Mouse (Mus musculus): ENCODE data around the gene Ccdc6.

Ccdc6 gene

GRCm38 (mm10) chr10:70132714-70133113 lies 35.8 kb downstream of the Ccdc6 start:
- DNase-seq (ENCODE audit: low read depth, low spot score): no peak

GRCm38 (mm10) chr10:70133188-70133587 lies 36.3 kb downstream of the Ccdc6 start:
- DNase-seq (ENCODE audit: low read depth, low spot score): no peak

GRCm38 (mm10) chr10:70135680-70136079 lies 38.8 kb downstream of the Ccdc6 start:
- DNase-seq (ENCODE audit: low read depth, low spot score): no peak

DNA sequence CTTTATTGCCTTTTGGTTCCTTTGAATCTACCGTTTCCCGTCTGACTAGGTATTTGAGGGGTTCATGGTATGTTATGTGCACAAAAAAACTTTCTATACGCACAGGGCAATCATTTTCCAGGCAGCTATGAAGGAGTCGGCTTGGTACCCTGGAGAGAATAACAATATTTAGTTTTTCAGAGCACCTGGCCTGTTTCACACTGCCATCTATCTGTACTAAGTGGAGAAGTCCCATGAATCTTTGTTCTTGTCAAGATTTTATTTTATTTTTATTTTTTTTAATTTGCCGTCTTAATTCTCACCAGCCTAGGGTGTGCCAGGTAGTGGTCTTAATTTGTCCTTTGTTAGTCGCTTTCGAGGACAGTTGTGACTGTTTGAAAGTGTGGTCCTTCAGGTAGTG lies 40.7 kb downstream of the Ccdc6 start:
- DNase-seq (ENCODE audit: low read depth, low spot score): no peak

- no peak for DNase-seq (ENCODE audit: low read depth, low spot score)
These were observed 41.2 kb downstream of the Ccdc6 start for GRCm38 (mm10) chr10:70138150-70138549.

DNA sequence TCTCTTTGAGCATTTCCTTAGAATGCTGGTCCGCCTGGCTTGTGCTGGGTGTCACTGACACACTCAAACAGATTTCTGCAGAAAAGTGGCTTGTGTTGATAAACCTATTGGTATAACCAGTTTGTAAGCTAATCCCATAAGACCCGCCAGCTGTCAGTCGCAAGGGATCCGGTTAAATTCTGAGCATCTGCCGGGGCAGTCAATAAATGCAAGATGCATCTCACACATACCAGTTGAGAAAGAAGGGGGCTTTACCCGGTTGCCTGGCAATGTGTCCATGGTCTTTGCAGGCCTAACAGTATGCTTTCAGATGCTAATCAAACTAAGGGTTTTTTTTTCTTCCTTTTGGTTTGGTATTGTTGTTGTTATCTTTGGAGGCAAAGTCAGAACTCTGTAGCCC lies 42.4 kb downstream of the Ccdc6 start:
- DNase-seq (ENCODE audit: low read depth, low spot score): no peak

GRCm38 (mm10) chr10:70140414-70140813 lies 43.5 kb downstream of the Ccdc6 start:
- no peak for DNase-seq (ENCODE audit: low read depth, low spot score)

DNA sequence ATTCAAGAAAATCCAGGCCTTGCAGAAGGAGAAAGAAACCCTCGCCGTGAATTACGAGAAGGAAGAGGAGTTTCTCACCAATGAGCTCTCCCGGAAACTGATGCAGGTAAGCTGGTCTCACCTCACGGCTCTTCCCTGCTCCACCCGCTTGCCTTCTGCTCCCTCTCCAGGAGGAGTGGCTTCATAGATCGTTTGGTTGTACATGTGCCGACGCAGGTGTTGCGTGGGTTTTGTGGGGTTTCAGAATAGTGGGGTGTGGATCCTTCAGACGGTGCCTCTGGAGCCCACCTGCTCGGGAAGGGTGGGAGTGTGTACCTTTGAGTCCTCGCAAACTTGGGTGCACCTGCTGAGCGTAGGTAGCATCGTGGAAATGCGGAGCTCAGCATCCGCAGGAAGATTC lies 45.7 kb downstream of the Ccdc6 start:
- DNase-seq (ENCODE audit: low read depth, low spot score): no peak

DNA sequence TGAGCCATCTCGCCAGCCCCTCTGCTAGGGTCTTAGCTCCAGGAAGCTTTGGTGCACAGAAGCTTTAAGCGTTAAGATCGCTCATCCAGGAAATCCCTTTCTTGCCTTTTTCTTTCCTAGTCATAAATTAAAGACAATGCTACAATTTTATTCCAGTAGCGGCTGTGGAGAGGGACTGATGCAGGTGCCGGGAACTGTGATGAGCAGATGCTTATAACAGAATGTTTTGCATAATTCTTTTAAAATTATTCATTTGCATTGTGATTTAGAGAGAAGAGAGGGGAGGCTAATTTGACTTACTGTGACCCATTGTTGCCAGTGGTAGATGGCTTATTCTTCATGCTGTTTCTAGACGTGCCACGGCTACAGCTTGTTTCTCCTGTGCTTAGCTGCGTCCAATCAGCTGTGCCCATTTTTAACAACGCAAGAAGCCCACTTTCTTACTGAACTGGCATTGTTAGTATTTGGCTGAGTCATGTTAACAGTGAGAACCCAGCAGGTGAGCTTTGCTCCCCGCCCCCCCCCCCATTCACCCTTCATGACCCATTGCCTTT lies 47.2 kb downstream of the Ccdc6 start:
- no peak for DNase-seq (ENCODE audit: low read depth, low spot score)

DNA sequence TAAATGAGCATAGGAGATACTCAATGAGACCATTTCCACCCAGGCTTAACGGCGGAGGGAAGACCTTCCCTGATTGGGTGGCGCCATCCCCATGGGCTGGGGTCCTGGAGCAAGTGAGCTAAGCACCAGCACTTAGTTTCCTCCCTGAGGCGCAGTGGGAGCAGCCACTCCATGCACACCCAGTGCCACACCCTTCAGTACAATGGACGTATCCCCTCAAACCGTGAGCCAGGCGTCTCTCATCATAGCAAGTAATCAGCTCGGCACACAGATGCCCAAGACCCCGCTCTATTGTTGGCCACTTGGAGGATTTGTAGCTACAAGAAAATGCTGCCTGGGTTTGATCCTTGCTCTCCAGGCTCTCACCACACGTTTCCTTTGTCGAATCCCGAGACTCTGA lies 49.0 kb downstream of the Ccdc6 start:
- DNase-seq (ENCODE audit: low read depth, low spot score): no peak

DNA sequence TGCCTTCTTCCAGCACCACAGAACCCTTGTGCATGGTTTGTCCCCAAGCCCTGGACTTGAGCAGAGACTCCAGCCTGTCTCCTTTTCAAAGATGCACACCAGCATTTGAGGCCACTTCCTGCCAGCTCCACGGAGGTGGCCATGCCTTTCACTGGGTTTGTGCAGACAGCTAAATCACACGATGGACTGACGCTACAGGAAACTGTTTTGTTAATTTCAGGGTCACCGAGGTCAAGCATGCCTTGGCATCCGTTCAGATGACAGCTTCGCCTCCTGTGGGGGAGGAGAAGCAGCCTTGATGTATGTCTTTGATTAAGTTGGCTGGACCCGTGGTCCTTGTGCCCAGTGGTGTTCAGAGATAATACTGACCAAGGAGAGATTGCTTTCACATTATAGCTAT lies 52.2 kb downstream of the Ccdc6 start:
- no peak for DNase-seq (ENCODE audit: low read depth, low spot score)

GRCm38 (mm10) chr10:70150301-70150700 lies 53.4 kb downstream of the Ccdc6 start:
- no peak for DNase-seq (ENCODE audit: low read depth, low spot score)

DNA sequence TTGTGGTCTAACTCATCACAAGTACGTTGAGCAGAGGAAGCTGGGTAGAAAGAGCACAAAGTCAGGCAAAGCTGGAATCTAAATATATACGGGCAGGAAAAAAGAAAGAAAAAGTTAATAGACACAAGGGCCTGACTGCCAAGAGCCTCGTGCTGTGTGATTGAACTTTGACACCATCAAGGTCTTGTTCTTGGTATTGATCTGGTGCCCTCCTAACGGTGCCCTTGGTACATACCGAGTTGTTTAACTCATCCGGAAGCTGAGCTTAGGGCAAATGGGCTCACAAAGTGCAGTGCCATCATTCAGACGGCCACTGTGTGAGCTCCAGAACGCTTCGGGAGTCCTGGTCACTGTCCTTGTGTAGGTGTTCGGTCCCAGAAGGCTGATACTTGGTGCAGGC lies 54.2 kb downstream of the Ccdc6 start:
- no peak for DNase-seq (ENCODE audit: low read depth, low spot score)

GRCm38 (mm10) chr10:70152190-70152743 lies 55.3 kb downstream of the Ccdc6 start:
- DNase-seq (ENCODE audit: low read depth, low spot score): no peak

GRCm38 (mm10) chr10:70153810-70154209 lies 56.9 kb downstream of the Ccdc6 start:
- no peak for DNase-seq (ENCODE audit: low read depth, low spot score)

GRCm38 (mm10) chr10:70156431-70157165 lies 59.7 kb downstream of the Ccdc6 start:
- no peak for DNase-seq (ENCODE audit: low read depth, low spot score)

DNA sequence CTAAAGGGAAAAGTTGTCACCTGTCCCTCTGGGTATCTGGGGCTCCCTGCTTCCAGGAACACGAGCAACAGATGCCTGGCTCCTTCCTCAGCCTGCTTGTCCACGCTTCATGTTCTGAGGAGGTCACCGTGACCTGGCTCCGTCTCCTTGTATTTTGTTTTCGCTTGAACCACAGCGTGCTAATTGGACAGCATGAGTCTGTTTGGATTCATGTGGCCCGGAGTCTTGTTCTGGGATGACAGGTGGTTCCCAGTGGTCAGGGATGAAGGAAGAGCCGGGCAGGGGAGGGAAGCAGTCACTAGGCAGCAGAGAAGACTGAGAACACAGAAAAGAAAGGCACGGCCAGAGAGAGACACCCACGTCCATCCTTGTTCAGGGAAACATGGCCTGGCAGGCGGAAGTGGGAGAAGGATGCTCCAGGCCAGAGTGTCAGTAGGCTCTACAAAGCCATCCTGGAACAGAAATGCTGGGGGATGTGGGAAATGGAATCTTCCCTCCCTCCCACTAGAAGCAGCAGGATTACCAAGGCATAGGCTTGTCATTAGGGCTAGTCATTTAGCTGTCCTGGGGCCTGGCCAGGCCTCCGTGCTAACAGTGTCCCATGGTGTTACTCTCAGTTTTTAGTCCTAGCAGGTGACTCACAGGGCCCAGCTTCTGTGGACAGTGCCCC lies 62.9 kb downstream of the Ccdc6 start:
- DNase-seq (ENCODE audit: low read depth, low spot score): no peak

- DNase-seq (ENCODE audit: low read depth, low spot score): no peak
These were observed 63.9 kb downstream of the Ccdc6 start for GRCm38 (mm10) chr10:70160811-70161210.

DNA sequence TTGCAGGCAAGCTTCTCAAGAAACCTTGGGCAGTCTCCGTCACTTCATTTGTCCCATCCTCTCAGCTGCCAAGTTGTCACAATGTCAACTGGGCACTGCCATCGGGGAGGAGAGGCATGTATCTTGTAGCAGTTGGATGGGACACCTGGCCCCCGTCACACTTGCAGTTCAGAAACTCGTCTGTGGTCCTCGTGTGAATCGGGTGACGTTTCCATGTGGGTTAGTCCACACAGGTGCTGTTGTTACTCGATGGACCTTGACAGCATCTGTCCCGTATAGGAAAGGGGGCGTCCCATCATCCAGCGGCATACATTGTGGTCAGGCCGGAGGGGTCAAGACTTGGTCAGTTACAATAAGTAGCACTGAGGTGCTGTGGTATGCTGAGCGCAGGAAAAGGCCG lies 64.6 kb downstream of the Ccdc6 start:
- no peak for DNase-seq (ENCODE audit: low read depth, low spot score)

DNA sequence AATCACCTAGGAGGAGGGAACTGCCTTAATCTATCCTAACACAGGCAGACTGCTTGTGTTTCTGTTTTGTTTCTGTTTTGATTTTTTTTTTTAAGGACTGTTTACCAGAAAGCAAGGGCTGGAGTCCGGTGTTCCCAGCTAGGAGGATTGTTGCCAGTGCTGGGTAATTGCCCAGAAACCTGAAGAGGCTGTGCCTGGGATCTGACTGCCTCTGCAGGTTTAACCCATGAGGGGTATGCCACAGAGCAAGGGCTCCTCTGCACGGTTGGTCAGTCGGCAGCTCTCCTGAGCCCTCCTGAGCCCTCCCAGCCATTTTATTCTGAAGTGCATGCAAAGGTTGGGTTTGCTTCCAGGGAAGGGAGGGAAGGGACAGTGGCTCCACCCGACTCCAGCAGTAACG lies 66.8 kb downstream of the Ccdc6 start:
- DNase-seq (ENCODE audit: low read depth, low spot score): no peak

DNA sequence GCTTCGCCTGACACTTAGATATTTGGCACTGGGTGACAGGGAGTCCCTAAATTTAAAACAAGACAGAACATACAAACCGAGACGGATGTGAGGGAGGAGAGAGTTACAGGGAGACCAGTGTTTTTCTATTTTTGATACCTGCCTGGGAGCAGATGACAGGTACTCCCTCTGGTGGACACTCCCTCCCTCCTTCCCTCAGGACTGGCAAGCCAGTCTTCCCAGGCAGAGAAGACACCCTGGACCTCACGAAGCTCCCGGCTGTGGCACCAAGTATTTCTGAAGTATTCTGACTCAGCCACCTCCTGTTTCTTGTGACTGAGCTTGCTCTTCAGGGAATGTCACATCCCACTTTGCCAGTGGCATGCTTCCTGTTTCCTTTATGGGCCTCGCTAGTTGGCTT lies 69.0 kb downstream of the Ccdc6 start:
- DNase-seq (ENCODE audit: low read depth, low spot score): no peak

- no peak for DNase-seq (ENCODE audit: low read depth, low spot score)
These were observed 69.5 kb downstream of the Ccdc6 start for GRCm38 (mm10) chr10:70166427-70166826.

DNA sequence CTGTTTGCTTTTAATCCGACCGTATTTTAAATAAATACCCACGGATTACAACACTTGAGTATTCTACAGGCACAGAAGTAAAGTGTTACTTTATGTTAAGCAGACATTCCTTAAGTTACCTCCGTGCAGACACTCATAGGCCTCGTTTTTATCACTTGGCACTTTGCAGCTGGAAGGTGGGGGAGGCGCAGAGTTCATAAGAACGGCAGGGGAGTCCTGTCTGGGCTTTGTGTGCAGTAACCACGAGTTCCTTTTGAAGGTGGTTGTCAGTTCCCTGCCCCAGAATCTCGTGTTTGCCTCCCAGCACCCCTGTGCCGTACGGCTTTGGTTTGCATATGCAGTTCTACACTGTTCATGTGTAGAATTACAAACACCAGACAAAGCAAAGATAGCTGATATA lies 70.7 kb downstream of the Ccdc6 start:
- no peak for DNase-seq (ENCODE audit: low read depth, low spot score)

Measured in brain, embryonic 18.5 days (tissue).